Mouse (Mus musculus) spleen, adult 2 months (tissue): ENCODE data around the gene 4931414P19Rik. TPM values are rescaled to one million over a fixed set of nuclear protein-coding genes. Genes with fewer than 3 reads are reported as not detected.
A peak's percentile ranks its signal among the peaks of the same experiment; 100 is the strongest.

ENCODE experiments used
- DNase-seq, 2 experiments: peaks; one replicate each; pipeline versions ENCODE4 v3.0.0 to v3.0.0-alpha.2; 2012 to 2021; ENCODE audit warnings: low spot score in 2 of 2, low read depth in 1 of 2
- H3K27ac ChIP-seq: fragments of 200-500 bp; 2 replicates; pipeline ENCODE4 v1.5.1; 2012; ENCODE audit warnings: low read length, inconsistent platforms; ENCODE audit not compliant: insufficient read depth
- H3K27me3 ChIP-seq: fragments of 200-500 bp; 2 replicates; pipeline ENCODE4 v1.6.1; 2012; ENCODE audit warnings: mild to moderate bottlenecking, moderate library complexity, low read length, inconsistent platforms; ENCODE audit not compliant: control insufficient read depth, insufficient read depth
- H3K36me3 ChIP-seq: fragments of 200-500 bp; 2 replicates; pipeline ENCODE4 v1.6.1; 2012; ENCODE audit warnings: mild to moderate bottlenecking, low read length, inconsistent platforms; ENCODE audit not compliant: control insufficient read depth, insufficient read depth
- H3K4me1 ChIP-seq: fragments of 200-500 bp; 2 replicates; pipeline ENCODE4 v1.6.1; 2011; ENCODE audit warnings: inconsistent platforms; ENCODE audit not compliant: control insufficient read depth, insufficient read depth, insufficient read length
- H3K4me3 ChIP-seq: fragments of 200-500 bp; 2 replicates; pipeline ENCODE4 v1.5.1; 2011; ENCODE audit warnings: mild to moderate bottlenecking, inconsistent platforms; ENCODE audit not compliant: insufficient read depth, insufficient read length; ENCODE audit errors: extremely low read depth
- CTCF ChIP-seq: fragments of 200-500 bp; IDR thresholded peaks from 2 replicates; pipeline ENCODE4 v1.5.1; 2011; ENCODE audit warnings: mild to moderate bottlenecking, inconsistent platforms; ENCODE audit not compliant: insufficient read depth, insufficient read length, insufficient replicate concordance; ENCODE audit errors: extremely low read depth
- POLR2A ChIP-seq: fragments of 200-500 bp; IDR thresholded peaks from 2 replicates; pipeline ENCODE4 v1.6.1; 2011; ENCODE audit warnings: low read depth, low read length, inconsistent platforms
- WGBS: fragments of 180-500 bp; shearing (Covaris S2); methylation state at CpG from one replicate; pipeline ENCODE4 v1.1.7; 2018; 5-methylcytosine and 5-hydroxymethylcytosine counted together
- polyA plus RNA-seq: library from polyadenylated mRNA; depleted of rRNA; stranded (reverse); fragments of >200 nt; gene quantifications from 2 replicates; pipeline ENCODE4 v1.2.3, GENCODE M21; 2012

4931414P19Rik gene
- polyA plus RNA-seq, 1 experiment: 4.2 TPM

DNA sequence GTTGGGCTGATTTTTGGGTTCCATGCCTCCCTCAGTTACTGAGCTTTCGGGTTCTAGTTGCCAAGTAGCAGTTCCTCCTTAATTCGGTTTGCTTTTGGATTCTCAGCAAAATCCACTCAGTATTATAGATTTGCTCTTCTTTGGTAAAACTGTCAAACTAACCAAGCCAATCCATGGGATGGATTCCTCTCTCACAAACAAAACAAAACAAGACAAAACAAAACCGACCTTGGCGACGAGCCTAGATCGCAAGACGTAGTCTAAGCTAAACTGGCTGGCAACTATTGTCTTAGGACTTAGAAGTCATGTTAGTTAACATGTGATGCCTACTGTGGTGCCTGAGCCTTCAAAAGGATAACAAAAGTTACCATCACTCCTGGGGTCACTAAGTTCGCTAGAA, 2.1 kb downstream of the 4931414P19Rik start:
- whole genome bisulfite sequencing: 87% methylated on average over 8 of the region's 8 CpGs
- peak overlapping the region; percentile 85 for H3K27ac ChIP-seq
- no peak for DNase-seq

DNA sequence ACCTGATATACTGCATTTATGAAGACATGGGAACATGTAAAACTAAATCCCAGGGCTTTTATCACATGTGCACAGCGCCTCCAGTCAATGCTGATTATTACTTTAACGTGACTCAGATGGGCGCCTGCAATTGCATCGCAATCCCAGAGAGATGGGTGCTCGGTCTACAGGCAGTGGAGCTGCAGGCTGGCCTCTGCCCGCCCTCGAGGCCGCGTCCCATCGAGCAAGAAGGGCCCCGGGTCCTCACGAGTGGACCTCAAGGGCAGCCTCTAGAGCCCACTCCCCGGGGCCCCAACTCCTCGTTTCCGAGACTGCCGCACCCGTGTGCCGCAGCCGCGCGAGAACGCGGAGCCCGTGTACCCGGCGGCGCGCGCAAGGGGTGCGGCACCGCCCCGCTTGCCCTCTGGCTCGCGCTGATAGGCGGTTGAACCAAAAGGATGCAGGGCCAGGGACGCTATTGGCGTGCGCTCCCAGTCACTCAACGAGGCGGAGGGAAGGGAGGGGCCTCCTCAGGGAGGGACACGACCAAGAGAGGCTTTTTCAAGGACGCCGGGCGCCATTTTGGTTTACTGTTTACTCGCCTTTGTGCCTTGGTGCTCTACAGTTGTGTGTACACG, 2.6 kb downstream of the 4931414P19Rik start:
- Histone ChIP-seq H3K4me3 (peak overlapping the region; percentile 87), H3K27me3 (no peaks in the 10 kb centered on the region), H3K4me1 (peaks cover 8% of the 10 kb centered on the region; the same call in 1 of the 2 replicates), H3K27ac (peak overlapping the region; percentile 96), H3K36me3 (no peaks in the 10 kb centered on the region)
- peak; percentile 94 to 95 for DNase-seq
- TF ChIP-seq POLR2A (peak; percentile 71; the same call in 1 of the 2 replicates), CTCF (no peak)
- under 1% methylated on average over 46 of the region's 46 CpGs for WGBS

More for the DNA sequence above, 2.1 kb downstream of the 4931414P19Rik start:
- Histone ChIP-seq H3K27me3 (no peaks in the 10 kb centered on the region), H3K4me1 (peaks cover 8% of the 10 kb centered on the region; the same call in 1 of the 2 replicates), H3K4me3 (peak overlapping the region; percentile 52; the same call in 1 of the 2 replicates), H3K36me3 (no peaks in the 10 kb centered on the region)
- no peak for TF ChIP-seq POLR2A
- no peak for TF ChIP-seq CTCF

DNA sequence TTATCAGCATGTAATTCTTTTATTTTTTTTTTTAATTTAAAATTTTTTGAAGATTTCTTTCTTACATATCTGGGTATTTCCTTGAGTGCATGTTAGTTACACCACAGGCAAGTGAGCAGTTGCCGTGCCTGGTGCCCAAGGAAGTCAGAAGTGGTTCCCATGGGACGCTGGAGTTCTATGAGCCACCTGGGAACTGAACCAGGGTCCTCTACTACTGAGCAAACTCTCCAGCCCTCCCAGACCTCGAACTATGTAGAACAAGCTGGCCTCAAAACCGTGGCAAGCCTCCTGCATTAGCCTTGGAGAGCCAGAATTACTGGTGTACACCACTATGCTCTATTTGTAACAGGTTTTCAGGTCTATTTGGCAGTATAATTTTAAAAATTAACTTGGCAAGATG, 3.2 kb downstream of the 4931414P19Rik start:
- TF ChIP-seq POLR2A: no peak
- TF ChIP-seq CTCF: no peak
- no peaks in the 10 kb centered on the region for H3K27me3 ChIP-seq
- H3K4me3 ChIP-seq: no peak overlapping the region; the same call in none of the 2 replicates
- peak overlapping the region; percentile 55; the same call in 1 of the 2 replicates for H3K27ac ChIP-seq
- no peak for DNase-seq
- no peaks in the 10 kb centered on the region for H3K36me3 ChIP-seq
- 37% methylated on average over 4 of the region's 4 CpGs for WGBS
- H3K4me1 ChIP-seq: peaks cover 8% of the 10 kb centered on the region; the same call in 1 of the 2 replicates

DNA sequence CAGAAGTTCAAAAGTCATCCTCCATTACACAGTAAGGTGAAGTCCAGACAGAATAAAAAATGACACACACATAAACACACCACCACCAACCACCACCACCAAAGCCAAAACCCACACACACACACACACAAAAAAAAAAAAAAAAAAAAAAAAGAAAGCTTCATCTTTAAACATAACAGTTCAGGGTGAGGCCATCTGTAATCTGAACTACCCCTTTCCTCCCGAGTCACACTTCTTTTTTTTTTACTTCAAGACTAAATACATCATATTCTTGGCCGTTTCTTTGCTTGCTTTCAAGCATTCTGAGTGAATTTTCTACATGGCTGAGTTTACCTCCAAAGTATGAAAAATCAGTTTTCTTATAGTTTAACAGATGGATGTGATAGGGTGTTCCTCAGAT, 4.2 kb downstream of the 4931414P19Rik start:
- 37% methylated on average over 2 of the region's 2 CpGs for WGBS
- no peaks in the 10 kb centered on the region for H3K27me3 ChIP-seq
- peaks cover 8% of the 10 kb centered on the region; the same call in 1 of the 2 replicates for H3K4me1 ChIP-seq
- H3K4me3 ChIP-seq: no peak overlapping the region
- H3K27ac ChIP-seq: no peak overlapping the region
- no peaks in the 10 kb centered on the region for H3K36me3 ChIP-seq
- DNase-seq: no peak
- TF ChIP-seq POLR2A: no peak
- no peak for TF ChIP-seq CTCF

DNA sequence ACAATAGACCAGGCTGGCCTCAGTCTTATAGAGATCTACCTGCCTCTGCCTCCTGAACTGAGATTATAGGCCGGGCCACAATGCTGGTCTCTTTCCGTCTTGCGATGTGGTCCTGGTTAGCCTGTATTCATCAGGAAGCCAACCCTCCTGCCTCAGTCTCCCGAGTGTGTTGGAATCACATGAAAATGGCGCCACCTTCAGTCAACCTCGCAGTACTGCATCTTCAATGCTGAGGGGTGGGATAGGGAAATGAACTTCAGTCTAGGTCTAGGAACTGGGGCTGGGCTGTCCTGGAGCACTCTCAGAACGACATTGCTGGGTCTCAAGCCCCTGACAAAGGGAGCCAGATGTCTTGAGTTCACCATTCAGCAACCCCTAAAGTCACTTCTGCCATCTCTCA, 8.7 kb downstream of the 4931414P19Rik start:
- no peak for DNase-seq
- 84% methylated on average over 7 of the region's 7 CpGs for WGBS
- H3K4me1 ChIP-seq: no peaks in the 10 kb centered on the region

DNA sequence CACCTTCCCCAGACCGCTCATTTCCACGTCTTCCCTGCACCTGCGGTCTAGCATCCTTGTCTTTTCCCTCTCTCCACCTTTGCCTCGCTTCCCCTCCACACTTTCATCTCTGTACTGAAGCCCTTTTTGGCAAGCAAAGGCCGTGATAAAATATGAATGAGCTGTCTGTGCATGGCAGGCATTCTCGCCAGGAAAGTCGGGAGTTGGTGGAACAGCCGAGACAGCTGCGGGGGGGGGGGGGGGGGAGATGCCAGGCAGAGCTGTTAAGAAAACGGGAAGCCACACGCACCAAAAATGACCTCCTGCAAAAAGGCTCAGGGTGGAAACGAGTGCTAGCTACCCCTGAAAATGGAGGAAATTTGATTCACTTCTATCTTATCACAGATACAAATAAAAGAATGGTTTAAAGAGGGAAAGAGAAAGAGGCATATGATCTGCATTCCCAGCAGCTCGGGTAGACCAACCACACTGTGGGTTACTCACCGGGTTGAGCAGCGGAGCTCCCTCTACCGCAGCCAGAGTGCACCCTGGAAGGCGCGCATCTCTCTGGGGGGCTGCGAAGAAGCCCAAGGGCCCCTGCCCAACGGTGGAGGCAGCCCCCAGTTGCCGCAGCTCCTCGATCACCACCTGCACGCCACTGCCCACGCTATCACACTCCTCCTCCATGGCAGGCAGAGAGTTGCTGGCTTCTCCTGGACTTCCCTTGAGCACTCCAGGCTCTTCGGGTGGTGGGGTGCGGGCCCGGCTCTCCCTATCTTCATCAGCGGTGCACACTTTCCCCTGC, 11.0 kb downstream of the 4931414P19Rik start:
- Histone ChIP-seq H3K4me3 (no peak overlapping the region), H3K27me3 (no peaks in the 10 kb centered on the region), H3K4me1 (no peaks in the 10 kb centered on the region), H3K36me3 (peaks cover 1% of the 10 kb centered on the region; the same call in 1 of the 2 replicates), H3K27ac (no peak overlapping the region)
- TF ChIP-seq CTCF (no peak), POLR2A (no peak)
- WGBS: 94% methylated on average over 28 of the region's 28 CpGs
- DNase-seq: no peak

More for the DNA sequence above, 8.7 kb downstream of the 4931414P19Rik start:
- peaks cover 1% of the 10 kb centered on the region; the same call in 1 of the 2 replicates for H3K36me3 ChIP-seq
- TF ChIP-seq CTCF (peak; percentile 63; the same call in 1 of the 2 replicates), POLR2A (no peak)
- no peak overlapping the region for H3K27ac ChIP-seq
- H3K27me3 ChIP-seq: no peaks in the 10 kb centered on the region
- H3K4me3 ChIP-seq: no peak overlapping the region
